Mouse (Mus musculus) spleen, adult 2 months (tissue): ENCODE results near the gene Rhpn2. TPM values are rescaled to one million over a fixed set of nuclear protein-coding genes. Genes with fewer than 3 reads are reported as not detected.
A peak's percentile ranks its signal among the peaks of the same experiment; 100 is the strongest.
"Not testable (repeated sequence)": the region's sequence is repeated elsewhere in the genome, so short reads cannot be mapped to it uniquely, and the experiment has no call there.

Experiments
- DNase-seq, 2 experiments: peaks; one replicate each; pipeline versions ENCODE4 v3.0.0 to v3.0.0-alpha.2; 2012 to 2021; ENCODE audit warnings: low spot score in 2 of 2, low read depth in 1 of 2
- H3K27ac ChIP-seq: fragments of 200-500 bp; 2 replicates; pipeline ENCODE4 v1.5.1; 2012; ENCODE audit warnings: low read length, inconsistent platforms; ENCODE audit not compliant: insufficient read depth
- H3K27me3 ChIP-seq: fragments of 200-500 bp; 2 replicates; pipeline ENCODE4 v1.6.1; 2012; ENCODE audit warnings: mild to moderate bottlenecking, moderate library complexity, low read length, inconsistent platforms; ENCODE audit not compliant: control insufficient read depth, insufficient read depth
- H3K36me3 ChIP-seq: fragments of 200-500 bp; 2 replicates; pipeline ENCODE4 v1.6.1; 2012; ENCODE audit warnings: mild to moderate bottlenecking, low read length, inconsistent platforms; ENCODE audit not compliant: control insufficient read depth, insufficient read depth
- H3K4me1 ChIP-seq: fragments of 200-500 bp; 2 replicates; pipeline ENCODE4 v1.6.1; 2011; ENCODE audit warnings: inconsistent platforms; ENCODE audit not compliant: control insufficient read depth, insufficient read depth, insufficient read length
- H3K4me3 ChIP-seq: fragments of 200-500 bp; 2 replicates; pipeline ENCODE4 v1.5.1; 2011; ENCODE audit warnings: mild to moderate bottlenecking, inconsistent platforms; ENCODE audit not compliant: insufficient read depth, insufficient read length; ENCODE audit errors: extremely low read depth
- CTCF ChIP-seq: fragments of 200-500 bp; IDR thresholded peaks from 2 replicates; pipeline ENCODE4 v1.5.1; 2011; ENCODE audit warnings: mild to moderate bottlenecking, inconsistent platforms; ENCODE audit not compliant: insufficient read depth, insufficient read length, insufficient replicate concordance; ENCODE audit errors: extremely low read depth
- POLR2A ChIP-seq: fragments of 200-500 bp; IDR thresholded peaks from 2 replicates; pipeline ENCODE4 v1.6.1; 2011; ENCODE audit warnings: low read depth, low read length, inconsistent platforms
- WGBS: fragments of 180-500 bp; shearing (Covaris S2); methylation state at CpG from one replicate; pipeline ENCODE4 v1.1.7; 2018; 5-methylcytosine and 5-hydroxymethylcytosine counted together
- polyA plus RNA-seq: library from polyadenylated mRNA; depleted of rRNA; stranded (reverse); fragments of >200 nt; gene quantifications from 2 replicates; pipeline ENCODE4 v1.2.3, GENCODE M21; 2012

Rhpn2 gene
- polyA plus RNA-seq, 1 experiment: 0.48 TPM

GRCm38 (mm10) chr7:35314156-35314555, 19.8 kb upstream of the Rhpn2 start:
- H3K4me3 ChIP-seq: no peak overlapping the region
- H3K27me3 ChIP-seq: no peaks in the 10 kb centered on the region
- H3K27ac ChIP-seq: no peak overlapping the region
- peaks cover 8% of the 10 kb centered on the region; the same call in 1 of the 2 replicates for H3K4me1 ChIP-seq
- no peak for TF ChIP-seq CTCF
- TF ChIP-seq POLR2A: no peak
- peaks cover 8% of the 10 kb centered on the region for H3K36me3 ChIP-seq
- DNase-seq: no peak

- TF ChIP-seq POLR2A (no peak), CTCF (no peak)
- H3K36me3 ChIP-seq: no peaks in the 10 kb centered on the region
- peak; percentile 73 to 89 for DNase-seq
- peak within 1 kb of the TSS; percentile 6; the same call in 1 of the 2 replicates for H3K27ac ChIP-seq
- H3K4me1 ChIP-seq: peaks cover 8% of the 10 kb centered on the region; the same call in 1 of the 2 replicates
- H3K27me3 ChIP-seq: 0 out of 2 replicates have a peak, but pooled peaks cover under 1% of the 10 kb centered on the region
- WGBS: 1% methylated on average over 39 of the region's 39 CpGs
- H3K4me3 ChIP-seq: peak within 1 kb of the TSS; percentile 96
Observed at GRCm38 (mm10) chr7:35317729-35318609, 16.0 kb upstream of the Rhpn2 start, which contains the start of gene Gpatch1. Gpatch1 (minus strand) TSS chr7:35318440.

DNA sequence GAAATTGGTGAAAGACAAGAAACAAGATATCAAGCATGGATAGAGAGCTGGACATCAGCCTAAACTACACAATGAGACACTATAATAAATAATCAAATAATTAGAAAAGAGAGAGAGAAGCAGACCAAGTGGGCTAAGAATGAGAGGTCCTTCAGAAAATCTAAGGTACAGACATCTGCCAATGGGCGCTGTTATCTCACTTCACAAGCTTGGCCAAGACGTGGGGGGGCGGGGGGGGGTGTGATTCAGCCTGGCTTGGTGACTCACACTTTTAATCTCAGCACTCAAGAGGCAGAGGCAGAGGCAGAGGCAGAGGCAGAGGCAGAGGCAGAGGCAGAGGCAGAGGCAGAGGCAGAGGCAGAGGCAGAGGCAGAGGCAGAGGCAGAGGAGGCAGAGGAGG, 14.7 kb upstream of the Rhpn2 start:
- not testable (repeated sequence) for H3K27ac ChIP-seq, H3K4me3 ChIP-seq, H3K4me1 ChIP-seq, H3K36me3 ChIP-seq, H3K27me3 ChIP-seq, DNase-seq
- 72% methylated on average over 3 of the region's 3 CpGs for WGBS

DNA sequence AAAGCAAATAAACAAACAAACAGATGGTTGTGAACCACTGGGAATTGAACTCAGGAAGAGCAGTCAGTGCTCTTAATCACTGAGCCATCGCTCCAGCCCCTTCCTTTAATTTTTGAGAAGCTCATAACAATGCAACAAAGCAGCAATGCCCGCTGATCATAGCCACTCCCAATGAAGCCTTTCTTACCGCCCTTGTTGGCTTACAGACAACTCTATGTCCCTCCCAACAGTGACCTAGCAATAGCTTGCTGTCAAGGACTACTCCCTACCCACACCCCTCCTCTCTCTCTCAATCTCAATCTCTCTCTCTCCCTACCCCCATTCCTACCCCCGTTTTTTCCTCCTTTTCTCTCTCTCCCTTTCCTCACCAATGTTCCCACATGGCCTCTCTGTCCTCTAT, 14.2 kb upstream of the Rhpn2 start:
- WGBS: 83% methylated on average over 4 of the region's 4 CpGs

DNA sequence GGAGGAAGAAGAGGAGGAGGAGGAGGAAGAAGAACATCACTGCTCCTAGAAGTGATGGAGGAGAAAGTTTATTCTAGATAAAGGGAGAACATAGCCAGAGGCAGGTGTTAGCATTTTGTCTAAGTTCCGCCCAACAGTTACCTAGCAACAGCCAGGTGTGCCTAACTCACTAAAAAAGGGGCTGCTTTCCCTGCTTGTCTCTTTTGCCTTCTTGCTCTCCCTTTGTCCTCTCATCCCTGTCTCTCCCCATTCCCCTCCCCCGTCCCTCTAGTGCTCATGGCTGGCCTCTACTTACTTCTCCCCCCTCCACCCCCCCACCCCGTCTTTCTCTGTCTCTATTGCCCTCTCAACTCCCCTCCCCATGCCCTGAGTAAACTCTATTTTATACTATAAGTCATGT, 11.8 kb upstream of the Rhpn2 start:
- no peak overlapping the region for H3K4me3 ChIP-seq
- H3K36me3 ChIP-seq: no peaks in the 10 kb centered on the region
- peaks cover 3% of the 10 kb centered on the region for H3K27me3 ChIP-seq
- 77% methylated on average over 3 of the region's 3 CpGs for WGBS
- no peak overlapping the region for H3K27ac ChIP-seq
- TF ChIP-seq CTCF (no peak), POLR2A (no peak)
- H3K4me1 ChIP-seq: peaks cover 6% of the 10 kb centered on the region; the same call in 1 of the 2 replicates
- DNase-seq: no peak

More for the DNA sequence above, 14.2 kb upstream of the Rhpn2 start:
- Histone ChIP-seq H3K36me3 (no peaks in the 10 kb centered on the region), H3K27me3 (peaks cover 2% of the 10 kb centered on the region; the same call in 1 of the 2 replicates), H3K4me3 (no peak overlapping the region), H3K4me1 (peaks cover 8% of the 10 kb centered on the region; the same call in 1 of the 2 replicates), H3K27ac (no peak overlapping the region)
- DNase-seq: no peak
- TF ChIP-seq POLR2A: no peak
- no peak for TF ChIP-seq CTCF

- DNase-seq: no peak
- peaks cover 3% of the 10 kb centered on the region for H3K27me3 ChIP-seq
- 14% methylated on average over 11 of the region's 13 CpGs for WGBS
- H3K36me3 ChIP-seq: no peaks in the 10 kb centered on the region
- H3K4me3 ChIP-seq: no peak overlapping the region
- no peak overlapping the region for H3K27ac ChIP-seq
- H3K4me1 ChIP-seq: no peaks in the 10 kb centered on the region
- TF ChIP-seq CTCF (no peak), POLR2A (no peak)
Observed at GRCm38 (mm10) chr7:35322732-35323420, 11.1 kb upstream of the Rhpn2 start.
